Mouse (Mus musculus) brain, adult 10 weeks (tissue): ENCODE data around the gene Eln. TPM values are rescaled to one million over a fixed set of nuclear protein-coding genes. Genes with fewer than 3 reads are reported as not detected.

Experiments
- polyA plus RNA-seq: library from polyadenylated mRNA; stranded (reverse); fragments of 350-450 nt; fragmentation: Illumina TruSeq; extraction: RNeasy Lipid Tissue Mini Kit (QIAGEN cat#74804); gene quantifications from one replicate; pipeline ENCODE4 v1.2.3, GENCODE M21; 2015; ENCODE audit warnings: low read depth, low replicate concordance

The Eln gene
- 4.5 TPM for polyA plus RNA-seq

GRCm38 (mm10) chr5:134746890-134747511, at the start of gene Eln:
Gene Eln (minus strand): TSS chr5:134747323.

GRCm38 (mm10) chr5:134688086-134688717, 58.9 kb downstream of the Eln start, which contains the start of gene Limk1:
Gene Limk1 (minus strand): TSS chr5:134688598.

Other genes with a start within 250 kb of the Eln start
- gene Clip2, start 194.9 kb downstream of the Eln start, polyA plus RNA-seq: 68.6 TPM
- 0.80 TPM for gene Syna, start 187.2 kb downstream of the Eln start, polyA plus RNA-seq
- gene Rfc2, start 166.0 kb downstream of the Eln start, polyA plus RNA-seq: 78.1 TPM
- gene Lat2, start 132.3 kb downstream of the Eln start, polyA plus RNA-seq: 3.5 TPM
- gene Eif4h, start 107.8 kb downstream of the Eln start, polyA plus RNA-seq: 325 TPM
- 52.4 TPM for gene Limk1, start 58.7 kb downstream of the Eln start, polyA plus RNA-seq
- not detected for gene Tmem270, start 159.4 kb upstream of the Eln start, polyA plus RNA-seq
- not detected for gene Cldn13, start 168.2 kb upstream of the Eln start, polyA plus RNA-seq
- 6.7 TPM for gene Mettl27, start 185.0 kb upstream of the Eln start, polyA plus RNA-seq
- gene Cldn4, start 199.6 kb upstream of the Eln start, polyA plus RNA-seq: not detected
- gene Cldn3, start 238.9 kb upstream of the Eln start, polyA plus RNA-seq: 0.37 TPM